39 mouse cellular contexts compared by ENCODE assay signal in the genomic region with DNA sequence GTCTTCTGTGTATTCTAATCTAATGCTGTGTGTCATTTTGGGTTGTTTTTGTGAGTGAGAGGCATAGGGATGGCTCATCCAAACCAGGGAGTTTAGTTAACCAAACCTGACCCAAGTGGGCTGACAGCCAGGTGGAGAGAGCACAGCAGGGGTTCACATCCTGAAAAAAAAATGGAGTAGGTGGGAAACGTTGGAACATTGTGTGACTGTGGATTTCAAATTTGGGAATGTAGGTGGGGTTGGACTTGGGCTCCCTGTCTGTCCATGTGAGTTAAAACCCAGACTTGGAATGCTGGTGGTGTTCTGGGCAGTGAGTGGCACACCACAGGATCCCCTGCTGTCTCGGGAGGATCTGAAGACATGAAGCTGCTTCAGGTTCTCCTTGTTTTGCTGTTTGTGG. TPM values are rescaled to one million over a fixed set of nuclear protein-coding genes. Genes with fewer than 3 reads are reported as not detected.
"Had no signal": no experiment of that assay in that cellular context is flagged by ENCODE, and none has a peak within 500 bp of the region (broad histone marks: within the 10 kb centered on the region; RNA-seq: fewer than 3 reads in every experiment).

A gene (plus strand): TSS at position 301 of the 400 bp plus-strand sequence.

- H3K4me3 ChIP-seq: heart, embryonic 10.5 days; heart, embryonic 12.5 days; heart, embryonic 13.5 days; heart, embryonic 15.5 days; hindbrain, embryonic 10.5 days; hindbrain, embryonic 12.5 days; hindbrain, embryonic 13.5 days; hindbrain, embryonic 15.5 days; kidney, embryonic 15.5 days; layer of hippocampus, adult 2 months; left cerebral cortex, adult 2 months had no signal

- ATAC-seq: hindbrain, embryonic 16.5 days; hindbrain, postnatal 0 days; inflammation-experienced regulatory T-cells, adult 6 months; intestine, embryonic 16.5 days; intestine, postnatal 0 days had no signal

- H3K27me3 ChIP-seq: heart, embryonic 15.5 days; hindbrain, embryonic 12.5 days; hindbrain, embryonic 13.5 days; hindbrain, embryonic 15.5 days; kidney, embryonic 15.5 days had no signal

- H3K4me2 ChIP-seq: heart, embryonic 11.5 days; heart, embryonic 12.5 days; heart, embryonic 13.5 days; heart, embryonic 15.5 days; hindbrain, embryonic 12.5 days; hindbrain, embryonic 13.5 days; hindbrain, embryonic 14.5 days; hindbrain, embryonic 15.5 days; kidney, embryonic 15.5 days had no signal

- H3K36me3 ChIP-seq: heart, embryonic 10.5 days; heart, embryonic 12.5 days; heart, embryonic 13.5 days; heart, embryonic 15.5 days; hindbrain, embryonic 10.5 days; hindbrain, embryonic 12.5 days; hindbrain, embryonic 13.5 days; hindbrain, embryonic 15.5 days; kidney, embryonic 15.5 days had no signal

- H3K9me3 ChIP-seq: heart, embryonic 10.5 days; heart, embryonic 12.5 days; heart, embryonic 13.5 days; heart, embryonic 15.5 days; hindbrain, embryonic 10.5 days; hindbrain, embryonic 12.5 days; hindbrain, embryonic 13.5 days; hindbrain, embryonic 15.5 days; kidney, embryonic 15.5 days had no signal

- DNase-seq: heart, postnatal 10 days; heart, postnatal 14 days; heart, postnatal 36 days; heart, postnatal 4 days; kidney, adult 11 months; kidney, adult 18-20 months; kidney, postnatal 10 days; kidney, postnatal 14 days; kidney, postnatal 25 days; kidney, postnatal 4 days; layer of hippocampus, adult 9-11 months; layer of hippocampus, postnatal 36 days had no signal

- H3K9ac ChIP-seq: heart, embryonic 12.5 days; heart, embryonic 13.5 days; heart, embryonic 15.5 days; hindbrain, embryonic 12.5 days; hindbrain, embryonic 13.5 days; hindbrain, embryonic 14.5 days; hindbrain, embryonic 15.5 days; kidney, embryonic 15.5 days had no signal

- H3K4me1 ChIP-seq: heart, embryonic 10.5 days; heart, embryonic 12.5 days; heart, embryonic 13.5 days; heart, embryonic 15.5 days; hindbrain, embryonic 10.5 days; hindbrain, embryonic 12.5 days; hindbrain, embryonic 13.5 days; hindbrain, embryonic 15.5 days; kidney, embryonic 15.5 days had no signal

- H3K27ac ChIP-seq: heart, embryonic 10.5 days; heart, embryonic 13.5 days; heart, embryonic 15.5 days; hindbrain, embryonic 10.5 days; hindbrain, embryonic 12.5 days; hindbrain, embryonic 13.5 days; hindbrain, embryonic 14.5 days; hindbrain, embryonic 15.5 days; hindbrain, postnatal 0 days; kidney, embryonic 15.5 days; kidney, postnatal 0 days; layer of hippocampus, adult 2 months; left cerebral cortex, adult 2 months had no signal

RNA-seq across cellular contexts. Expression of the gene that starts here (rescaled TPM):
- polyA plus RNA-seq: heart, embryonic 10.5 days; heart, embryonic 11.5 days; heart, embryonic 12.5 days; heart, embryonic 13.5 days; heart, embryonic 14.5 days; heart, embryonic 15.5 days; heart, embryonic 16.5 days; heart, postnatal 0 days; hindbrain, embryonic 10.5 days; hindbrain, embryonic 11.5 days; hindbrain, embryonic 12.5 days; hindbrain, embryonic 13.5 days; hindbrain, embryonic 14.5 days; hindbrain, embryonic 15.5 days; hindbrain, embryonic 16.5 days; hindbrain, postnatal 0 days; inflammation-experienced regulatory T-cells, adult 6 months; intestine, embryonic 14.5 days; intestine, embryonic 16.5 days; intestine, postnatal 0 days; kidney, adult 2 months; kidney, embryonic 14.5 days; kidney, embryonic 15.5 days; kidney, embryonic 16.5 days had no signal
